Mouse (Mus musculus): ENCODE measurements around the gene Rnase13. TPM values are rescaled to one million over a fixed set of nuclear protein-coding genes. Genes with fewer than 3 reads are reported as not detected.

Gene Rnase13
- polyA plus RNA-seq, 1 experiment from 2014 or later, result not detected

- Histone ChIP-seq H3K4me2 (replicated peaks) (no peak overlapping the region), H3K27me3 (no peaks in the 10 kb centered on the region), H3K4me3 (no peak overlapping the region), H3K9me3 (replicated peaks) (no peaks in the 10 kb centered on the region), H3K36me3 (peaks cover 68% of the 10 kb centered on the region), H3K27ac (no peak overlapping the region), H3K4me1 (peaks cover 15% of the 10 kb centered on the region), H3K9ac (no peak overlapping the region)
- no peak for ATAC-seq (ENCODE audit: low FRiP score)
- 91% methylated on average over 6 of the region's 6 CpGs for WGBS
Observed at GRCm38 (mm10) chr14:51889833-51890232, 32.7 kb downstream of the Rnase13 start.

GRCm38 (mm10) chr14:51886051-51886450 is 36.5 kb downstream of the Rnase13 start:
- Histone ChIP-seq H3K9ac (no peak overlapping the region), H3K4me2 (replicated peaks) (peak overlapping the region; percentile 82), H3K27ac (no peak overlapping the region), H3K27me3 (no peaks in the 10 kb centered on the region), H3K4me3 (peak overlapping the region; percentile 61), H3K36me3 (peaks cover 46% of the 10 kb centered on the region), H3K4me1 (peaks cover 15% of the 10 kb centered on the region), H3K9me3 (replicated peaks) (no peaks in the 10 kb centered on the region)
- ATAC-seq (ENCODE audit: low FRiP score), result no peak
- 60% methylated on average over 6 of the region's 6 CpGs for WGBS

DNA sequence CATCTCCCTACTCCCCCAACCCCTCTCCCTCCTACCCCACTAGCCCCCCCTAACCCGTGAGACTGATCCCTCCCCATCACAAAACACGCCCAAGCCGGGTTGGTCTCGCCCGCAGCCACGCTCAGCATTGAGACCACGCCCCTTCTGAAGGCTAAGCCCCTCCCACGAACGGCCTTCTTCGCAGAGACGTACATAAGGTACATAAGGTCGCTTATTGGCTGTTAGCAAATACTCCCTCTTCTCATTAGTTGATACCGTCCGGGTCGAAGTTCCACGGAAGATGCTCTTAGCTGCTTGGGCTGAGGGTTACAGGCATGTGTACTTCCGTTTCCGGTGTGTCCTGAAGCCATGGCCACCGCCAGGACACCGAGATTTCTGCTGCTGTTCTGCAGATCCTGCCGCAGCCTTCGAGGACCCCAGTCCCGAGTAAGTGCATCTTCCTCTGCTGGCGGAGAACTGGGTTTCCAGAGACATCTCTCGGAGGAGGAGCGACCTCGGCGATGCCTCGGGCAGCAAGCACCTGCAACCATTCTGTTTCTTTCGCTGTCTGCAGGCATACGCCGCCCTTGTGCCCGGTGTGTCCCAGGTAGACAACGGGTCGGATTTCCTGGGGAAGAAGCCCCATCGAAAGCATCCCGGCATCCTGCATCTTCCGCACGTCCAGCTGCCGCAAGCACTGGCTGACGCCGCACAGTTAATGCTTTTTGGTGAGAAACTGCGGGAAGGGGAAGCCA is 37.8 kb downstream of the Rnase13 start, which contains the start of gene Mettl17:
Gene Mettl17, plus strand, starts transcription at position 245 of the 734 bp plus-strand sequence.
- no peaks in the 10 kb centered on the region for H3K9me3 ChIP-seq (replicated peaks)
- peaks cover 15% of the 10 kb centered on the region for H3K4me1 ChIP-seq
- WGBS, result under 1% methylated on average over 43 of the region's 43 CpGs
- peak within 1 kb of the TSS; percentile 85 for H3K27ac ChIP-seq
- H3K36me3 ChIP-seq, result peaks cover 33% of the 10 kb centered on the region
- no peaks in the 10 kb centered on the region for H3K27me3 ChIP-seq
- ATAC-seq (ENCODE audit: low FRiP score), result peak; percentile 99
- H3K9ac ChIP-seq, result peak within 1 kb of the TSS; percentile 74
- peak within 1 kb of the TSS; percentile 82 for H3K4me2 ChIP-seq (replicated peaks)
- peak within 1 kb of the TSS; percentile 61 for H3K4me3 ChIP-seq

DNA sequence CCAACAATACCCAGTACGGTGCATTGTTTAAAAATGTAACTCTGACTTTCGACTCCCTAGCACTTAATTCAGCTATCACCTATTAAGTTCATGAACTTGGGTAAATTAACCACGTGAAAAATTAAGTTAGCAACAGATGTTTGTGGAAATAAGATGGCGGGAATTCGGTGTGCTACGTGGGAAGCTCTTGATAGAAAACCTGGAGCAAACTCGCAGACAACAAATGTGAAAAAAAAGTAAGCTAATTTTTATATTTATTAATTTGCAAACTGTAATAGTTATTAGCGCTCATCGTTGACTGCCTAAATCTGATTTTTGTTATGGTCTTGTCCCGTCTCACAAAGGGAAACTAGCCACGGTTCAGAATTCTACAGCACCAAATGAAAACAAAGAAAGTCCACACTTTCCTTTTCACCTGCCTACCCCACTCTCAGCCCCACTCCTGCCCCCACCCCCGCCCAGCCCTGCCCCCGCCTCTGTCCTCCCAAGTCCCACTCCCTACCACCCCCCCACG is 38.5 kb downstream of the Rnase13 start:
- H3K27me3 ChIP-seq, result no peaks in the 10 kb centered on the region
- H3K4me2 ChIP-seq (replicated peaks), result peak overlapping the region; percentile 82
- ATAC-seq (ENCODE audit: low FRiP score), result peak; percentile 58
- peaks cover 26% of the 10 kb centered on the region for H3K36me3 ChIP-seq
- peak overlapping the region; percentile 85 for H3K27ac ChIP-seq
- peak overlapping the region; percentile 60 for H3K9ac ChIP-seq
- H3K4me1 ChIP-seq, result peaks cover 15% of the 10 kb centered on the region
- no peaks in the 10 kb centered on the region for H3K9me3 ChIP-seq (replicated peaks)
- peak overlapping the region; percentile 61 for H3K4me3 ChIP-seq
- WGBS, result 2% methylated on average over 11 of the region's 14 CpGs

GRCm38 (mm10) chr14:51883527-51884030 is 39.0 kb downstream of the Rnase13 start:
- Histone ChIP-seq H3K9ac (peak overlapping the region; percentile 60; the same call in 1 of the 2 replicates), H3K36me3 (peaks cover 21% of the 10 kb centered on the region), H3K4me2 (replicated peaks) (peak overlapping the region; percentile 82), H3K9me3 (replicated peaks) (no peaks in the 10 kb centered on the region), H3K4me1 (peaks cover 15% of the 10 kb centered on the region), H3K4me3 (peak overlapping the region; percentile 61), H3K27ac (peak overlapping the region; percentile 85; the same call in 1 of the 2 replicates), H3K27me3 (no peaks in the 10 kb centered on the region)
- ATAC-seq (ENCODE audit: low FRiP score), result peak; percentile 39
- WGBS, result 2% methylated on average over 4 of the region's 4 CpGs

DNA sequence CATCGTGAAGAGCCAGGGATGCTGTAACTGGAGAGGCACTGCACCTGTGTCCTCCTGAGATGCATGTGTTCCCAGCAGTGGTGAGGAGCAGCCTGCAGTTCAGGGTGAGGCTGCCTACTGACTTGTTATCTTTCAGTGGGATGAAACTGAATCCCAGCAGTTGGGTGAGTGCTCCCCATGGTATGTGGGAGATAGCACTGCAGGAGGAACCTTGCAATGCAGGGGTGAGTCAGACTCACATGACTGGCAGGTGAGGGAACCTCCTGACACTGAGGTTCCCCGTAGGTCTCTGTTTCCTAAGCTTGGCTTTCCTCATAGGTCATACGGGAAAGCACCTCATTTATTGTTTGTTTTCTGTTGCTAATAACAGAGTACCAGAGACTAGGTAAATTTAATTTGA is 45.1 kb downstream of the Rnase13 start:
- Histone ChIP-seq H3K4me1 (no peaks in the 10 kb centered on the region), H3K27me3 (no peaks in the 10 kb centered on the region), H3K27ac (no peak overlapping the region), H3K9me3 (replicated peaks) (no peaks in the 10 kb centered on the region), H3K36me3 (no peaks in the 10 kb centered on the region), H3K4me3 (no peak overlapping the region), H3K9ac (no peak overlapping the region), H3K4me2 (replicated peaks) (no peak overlapping the region)
- WGBS, result 83% methylated on average over 3 of the region's 3 CpGs
- no peak for ATAC-seq (ENCODE audit: low FRiP score)

DNA sequence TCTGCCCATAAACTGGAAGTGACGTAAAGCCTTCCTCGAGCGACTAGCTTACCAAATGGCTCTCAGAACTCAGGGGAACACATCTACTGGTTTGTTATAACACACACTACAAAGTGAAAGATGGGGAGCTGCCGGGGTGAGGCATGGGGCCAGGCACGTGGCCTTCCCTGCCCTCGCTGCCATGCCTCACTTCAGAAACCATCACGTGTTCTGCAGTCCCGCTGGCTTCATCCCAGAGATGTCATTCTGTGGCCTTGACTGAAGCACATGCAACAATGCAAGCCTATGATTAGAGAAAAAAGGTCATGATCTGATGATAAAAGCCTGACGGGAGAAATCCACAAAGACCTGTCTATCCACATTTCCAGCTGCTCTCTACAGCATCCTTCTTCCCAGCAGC is 50.8 kb downstream of the Rnase13 start:
- Histone ChIP-seq H3K4me1 (no peaks in the 10 kb centered on the region), H3K36me3 (no peaks in the 10 kb centered on the region), H3K27ac (no peak overlapping the region), H3K4me3 (no peak overlapping the region), H3K9ac (no peak overlapping the region), H3K27me3 (no peaks in the 10 kb centered on the region), H3K4me2 (replicated peaks) (no peak overlapping the region), H3K9me3 (replicated peaks) (no peaks in the 10 kb centered on the region)
- no peak for ATAC-seq (ENCODE audit: low FRiP score)
- WGBS, result 82% methylated on average over 9 of the region's 9 CpGs

Other genes starting within 250 kb of the Rnase13 start
- gene Gm17079, start 227.3 kb downstream of the Rnase13 start, polyA plus RNA-seq (2016; fragmentation: Nextera tagmentation; extraction: Ambion mirVana), result not detected in 2 replicates
- not detected in 2 replicates for gene Gm5800, start 205.6 kb downstream of the Rnase13 start, polyA plus RNA-seq (2016; fragmentation: Nextera tagmentation; extraction: Ambion mirVana)
- not detected in 2 replicates for gene Ang4, start 149.2 kb downstream of the Rnase13 start, polyA plus RNA-seq (2016; fragmentation: Nextera tagmentation; extraction: Ambion mirVana)
- gene AY358078, start 122.7 kb downstream of the Rnase13 start, polyA plus RNA-seq (2016; fragmentation: Nextera tagmentation; extraction: Ambion mirVana), result not detected in 2 replicates
- not detected in 2 replicates for gene Ear6, start 69.1 kb downstream of the Rnase13 start, polyA plus RNA-seq (2016; fragmentation: Nextera tagmentation; extraction: Ambion mirVana)
- gene Mettl17, start 37.9 kb downstream of the Rnase13 start, polyA plus RNA-seq (2016; fragmentation: Nextera tagmentation; extraction: Ambion mirVana), result 61.8 and 62.9 TPM in 2 replicates
- 0.89 and 1.4 TPM in 2 replicates for gene Slc39a2, start 29.9 kb downstream of the Rnase13 start, polyA plus RNA-seq (2016; fragmentation: Nextera tagmentation; extraction: Ambion mirVana)
- 34.2 and 39.1 TPM in 2 replicates for gene Ndrg2, start 8.6 kb downstream of the Rnase13 start, polyA plus RNA-seq (2016; fragmentation: Nextera tagmentation; extraction: Ambion mirVana)
- gene Tppp2, start 4.3 kb downstream of the Rnase13 start, polyA plus RNA-seq (2016; fragmentation: Nextera tagmentation; extraction: Ambion mirVana), result not detected in 2 replicates
- 126 and 133 TPM in 2 replicates for gene Arhgef40, start 61.9 kb upstream of the Rnase13 start, polyA plus RNA-seq (2016; fragmentation: Nextera tagmentation; extraction: Ambion mirVana)
- gene Tmem253, start 92.9 kb upstream of the Rnase13 start, polyA plus RNA-seq (2016; fragmentation: Nextera tagmentation; extraction: Ambion mirVana), result 0.59 and 1.6 TPM in 2 replicates
- 64.4 and 71.7 TPM in 2 replicates for gene Zfp219, start 98.0 kb upstream of the Rnase13 start, polyA plus RNA-seq (2016; fragmentation: Nextera tagmentation; extraction: Ambion mirVana)
- not detected in 2 replicates for gene Olfr221, start 119.7 kb upstream of the Rnase13 start, polyA plus RNA-seq (2016; fragmentation: Nextera tagmentation; extraction: Ambion mirVana)
- gene Hnrnpc, start 181.3 kb upstream of the Rnase13 start, polyA plus RNA-seq (2016; fragmentation: Nextera tagmentation; extraction: Ambion mirVana), result 726 and 727 TPM in 2 replicates
- 53.6 and 58.4 TPM in 2 replicates for gene Rpgrip1, start 187.9 kb upstream of the Rnase13 start, polyA plus RNA-seq (2016; fragmentation: Nextera tagmentation; extraction: Ambion mirVana)